Mouse (Mus musculus) MEL (cell line): ENCODE results near the gene Ptma. TPM values are rescaled to one million over a fixed set of nuclear protein-coding genes. Genes with fewer than 3 reads are reported as not detected.
"Not testable (repeated sequence)": the region's sequence is repeated elsewhere in the genome, so short reads cannot be mapped to it uniquely, and the experiment has no call there.

Source experiments
- DNase-seq: peaks from one replicate; pipeline ENCODE4 v3.0.0; 2011; ENCODE audit warnings: low read depth, low spot score
- H3K27ac ChIP-seq: 2 replicates; pipeline ENCODE4 v1.5.1; 2012; ENCODE audit warnings: low read depth, mild to moderate bottlenecking, control low read depth, low read length, moderate library complexity; ENCODE audit not compliant: control insufficient read depth
- H3K27me3 ChIP-seq, 2 experiments: fragments of 150-350 bp in 1 of 2; sonication (generic) in 1 of 2; 2 replicates each; pipeline ENCODE4 v1.6.1; 2012; ENCODE audit warnings: low read length in 2 of 2, mild to moderate bottlenecking in 2 of 2, improper control_type of control experiment in 1 of 2, moderate library complexity in 1 of 2; ENCODE audit not compliant: insufficient read depth in 2 of 2, control insufficient read depth in 1 of 2
- H3K36me3 ChIP-seq, 2 experiments: 2 replicates each; pipeline ENCODE4 v1.6.1; 2012 to 2014; ENCODE audit warnings: low read length in 2 of 2, improper control_type of control experiment in 1 of 2, inconsistent platforms in 1 of 2, mild to moderate bottlenecking in 1 of 2; ENCODE audit not compliant: insufficient read depth in 2 of 2, control insufficient read depth in 1 of 2
- H3K4me1 ChIP-seq, 2 experiments: fragments of 150-350 bp in 1 of 2; sonication (generic) in 1 of 2; 2 replicates each; pipeline ENCODE4 v1.6.1; 2012; ENCODE audit warnings: low read length in 2 of 2, improper control_type of control experiment in 1 of 2, mild to moderate bottlenecking in 1 of 2; ENCODE audit not compliant: insufficient read depth in 2 of 2, control insufficient read depth in 1 of 2
- H3K4me3 ChIP-seq, 2 experiments: fragments of 150-350 bp in 1 of 2; sonication (generic) in 1 of 2; 2 replicates each; pipeline ENCODE4 v1.5.1; 2012; ENCODE audit warnings: low read depth in 2 of 2, low read length in 2 of 2, mild to moderate bottlenecking in 2 of 2, moderate library complexity in 2 of 2, control low read depth in 1 of 2, improper control_type of control experiment in 1 of 2; ENCODE audit not compliant: control insufficient read depth in 1 of 2, insufficient read depth in 1 of 2
- H3K79me2 ChIP-seq: 2 replicates; pipeline ENCODE4 v1.6.1; 2012; ENCODE audit warnings: mild to moderate bottlenecking, low read length, moderate library complexity; ENCODE audit not compliant: control insufficient read depth, poor library complexity, insufficient read depth
- H3K9ac ChIP-seq: 2 replicates; pipeline ENCODE4 v1.6.1; 2012; ENCODE audit warnings: low read depth, mild to moderate bottlenecking, control low read depth, low read length, moderate library complexity; ENCODE audit not compliant: control insufficient read depth, poor library complexity, severe bottlenecking
- H3K9me3 ChIP-seq: fragments of 150-350 bp; sonication (generic); replicated peaks from 2 replicates; pipeline ENCODE4 v1.6.1; 2012; ENCODE audit warnings: mild to moderate bottlenecking, low read length, improper control_type of control experiment, moderate library complexity; ENCODE audit not compliant: insufficient read depth
- BHLHE40 ChIP-seq: IDR thresholded peaks from 2 replicates; pipeline ENCODE4 v1.6.1; 2012; ENCODE audit warnings: low read depth, mild to moderate bottlenecking, inconsistent platforms, low read length, improper control_type of control experiment, borderline replicate concordance
- CHD1 ChIP-seq: IDR thresholded peaks from 2 replicates; pipeline ENCODE4 v1.6.1; 2012; ENCODE audit warnings: low read depth, mild to moderate bottlenecking, inconsistent platforms, low read length, improper control_type of control experiment
- CHD2 ChIP-seq: IDR thresholded peaks from 2 replicates; pipeline ENCODE4 v1.6.1; 2011; ENCODE audit warnings: low read length, improper control_type of control experiment
- E2F4 ChIP-seq: IDR thresholded peaks from 2 replicates; pipeline ENCODE4 v1.6.1; 2011; ENCODE audit warnings: low read depth, low read length, improper control_type of control experiment, borderline replicate concordance
- ELF1 ChIP-seq: IDR thresholded peaks from 2 replicates; pipeline ENCODE4 v1.6.1; 2014; ENCODE audit warnings: low read depth, mild to moderate bottlenecking, inconsistent platforms, low read length, improper control_type of control experiment, moderate library complexity
- EP300 ChIP-seq, 2 experiments: IDR thresholded peaks; 2 replicates each; pipeline ENCODE4 v1.6.1; 2011; ENCODE audit warnings: improper control_type of control experiment in 2 of 2, low read length in 2 of 2, low read depth in 1 of 2, mild to moderate bottlenecking in 1 of 2
- ETS1 ChIP-seq: IDR thresholded peaks from 2 replicates; pipeline ENCODE4 v1.6.1; 2012; ENCODE audit warnings: low read depth, mild to moderate bottlenecking, inconsistent platforms, low read length, improper control_type of control experiment, moderate library complexity
- GATA1 ChIP-seq: IDR thresholded peaks from 2 replicates; pipeline ENCODE4 v1.6.1; 2011; ENCODE audit warnings: low read depth, low read length, improper control_type of control experiment
- MAX ChIP-seq: IDR thresholded peaks from 2 replicates; pipeline ENCODE4 v1.6.1; 2011; ENCODE audit warnings: low read length, improper control_type of control experiment
- MEF2A ChIP-seq: IDR thresholded peaks from 2 replicates; pipeline ENCODE4 v1.6.1; 2014; ENCODE audit warnings: low read depth, mild to moderate bottlenecking, inconsistent platforms, low read length, improper control_type of control experiment; ENCODE audit not compliant: poor library complexity, insufficient replicate concordance, severe bottlenecking; ENCODE audit errors: extremely low read depth
- MYC ChIP-seq: IDR thresholded peaks from 2 replicates; pipeline ENCODE4 v1.6.1; 2011; ENCODE audit warnings: low read depth, mild to moderate bottlenecking, low read length, improper control_type of control experiment, moderate library complexity
- NELFE ChIP-seq: IDR thresholded peaks from 2 replicates; pipeline ENCODE4 v1.6.1; 2011; ENCODE audit warnings: low read depth, low read length, improper control_type of control experiment
- NRF1 ChIP-seq: IDR thresholded peaks from 2 replicates; pipeline ENCODE4 v1.6.1; 2014; ENCODE audit warnings: low read depth, mild to moderate bottlenecking, inconsistent platforms, low read length, improper control_type of control experiment, moderate library complexity; ENCODE audit not compliant: poor library complexity, insufficient read depth, severe bottlenecking
- POLR2A ChIP-seq, 2 experiments: IDR thresholded peaks; 2 replicates each; pipeline ENCODE4 v1.6.1; 2011 to 2012; ENCODE audit warnings: low read length in 2 of 2, mild to moderate bottlenecking in 2 of 2, control low read depth in 1 of 2, improper control_type of control experiment in 1 of 2, low read depth in 1 of 2, moderate library complexity in 1 of 2; ENCODE audit not compliant: control insufficient read depth in 1 of 2, insufficient read depth in 1 of 2, poor library complexity in 1 of 2
- POLR2AphosphoS2 ChIP-seq: IDR thresholded peaks from 2 replicates; pipeline ENCODE4 v1.6.1; 2011; ENCODE audit warnings: low read length, improper control_type of control experiment
- RAD21 ChIP-seq: IDR thresholded peaks from 2 replicates; pipeline ENCODE4 v1.6.1; 2011; ENCODE audit warnings: mild to moderate bottlenecking, low read depth, low read length, improper control_type of control experiment
- RCOR1 ChIP-seq: IDR thresholded peaks from 2 replicates; pipeline ENCODE4 v1.6.1; 2012; ENCODE audit warnings: low read depth, mild to moderate bottlenecking, inconsistent platforms, low read length, improper control_type of control experiment
- SIN3A ChIP-seq: IDR thresholded peaks from 2 replicates; pipeline ENCODE4 v1.6.1; 2012; ENCODE audit warnings: low read length, improper control_type of control experiment, inconsistent platforms
- SMC3 ChIP-seq: IDR thresholded peaks from 2 replicates; pipeline ENCODE4 v1.6.1; 2011; ENCODE audit warnings: low read depth, low read length, improper control_type of control experiment
- UBTF ChIP-seq: IDR thresholded peaks from 2 replicates; pipeline ENCODE4 v1.6.1; 2012; ENCODE audit warnings: low read depth, mild to moderate bottlenecking, inconsistent platforms, low read length, improper control_type of control experiment, moderate library complexity, borderline replicate concordance; ENCODE audit not compliant: insufficient read depth
- USF1 ChIP-seq: IDR thresholded peaks from 2 replicates; pipeline ENCODE4 v1.6.1; 2014; ENCODE audit warnings: low read depth, mild to moderate bottlenecking, inconsistent platforms, low read length, improper control_type of control experiment, moderate library complexity
- polyA plus RNA-seq, 2 experiments: library from polyadenylated mRNA; stranded (reverse) in 1 of 2; unstranded in 1 of 2; fragments of >175 nt in 1 of 2; fragments of >200 nt in 1 of 2; gene quantifications; 2 replicates each; pipeline versions ENCODE4 v1.2.1 to v1.2.4; 2012; ENCODE audit warnings: low replicate concordance in 2 of 2, low read depth in 1 of 2; ENCODE audit not compliant: insufficient read length in 2 of 2, insufficient read depth in 1 of 2, missing spikeins in 1 of 2
- total RNA-seq: library from RNA; depleted of rRNA; stranded (reverse); fragments of 300-350 nt; gene quantifications from 2 replicates; pipeline ENCODE4 v1.2.3, GENCODE M21; 2012

Ptma gene
- total and polyA plus RNA-seq, 3 experiments, result 2,419 to 4,891 (median 3,309) TPM

- Histone ChIP-seq H3K27ac (no peak overlapping the region), H3K4me1 (peaks cover 12 to 24% of the 10 kb centered on the region in 2 experiments), H3K9me3 (no peaks in the 10 kb centered on the region), H3K4me3 (no peak overlapping the region), H3K79me2 (peaks cover 2% of the 10 kb centered on the region), H3K9ac (no peak overlapping the region), H3K36me3 (peaks cover 0 to 18% of the 10 kb centered on the region in 2 experiments; a peak in 2 of 4 replicates), H3K27me3 (no peaks in the 10 kb centered on the region)
- TF ChIP-seq CHD2, result no peak
- TF ChIP-seq UBTF, result no peak
- TF ChIP-seq ETS1, result no peak
- TF ChIP-seq NELFE, result no peak
- no peak for TF ChIP-seq ELF1
- no peak for TF ChIP-seq SIN3A
- DNase-seq, result no peak
These were observed 43.8 kb upstream of the Ptma start for GRCm38 (mm10) chr1:86482761-86483160.

- peaks cover 3 to 18% of the 10 kb centered on the region in 2 experiments; a peak in 2 of 4 replicates for H3K4me1 ChIP-seq
- no peak for TF ChIP-seq USF1
- no peak for TF ChIP-seq MEF2A
- TF ChIP-seq MYC, result no peak
- TF ChIP-seq EP300 (IDR thresholded peaks at IDR 0.05; ENCODE audit: low read depth in 1 of 2, low read length in 2 of 2), result no peak
- TF ChIP-seq RAD21, result no peak
- TF ChIP-seq ETS1, result no peak
- TF ChIP-seq NELFE, result no peak
- TF ChIP-seq E2F4, result no peak
- no peak for TF ChIP-seq UBTF
- TF ChIP-seq NRF1, result no peak
- TF ChIP-seq POLR2A (IDR thresholded peaks at IDR 0.05; ENCODE audit: control insufficient read depth in 1 of 2, insufficient read depth in 1 of 2, low read depth in 1 of 2, low read length in 2 of 2, poor library complexity in 1 of 2), result no peak
- TF ChIP-seq GATA1, result no peak
- TF ChIP-seq MAX, result no peak
- TF ChIP-seq BHLHE40, result no peak
- no peak for TF ChIP-seq SMC3
- TF ChIP-seq RCOR1, result no peak
- no peak for TF ChIP-seq CHD1
- no peak for TF ChIP-seq POLR2AphosphoS2
- no peak overlapping the region for H3K9ac ChIP-seq
- no peak for DNase-seq
- H3K27me3 ChIP-seq, result no peaks in the 10 kb centered on the region
- H3K27ac ChIP-seq, result no peak overlapping the region
- H3K36me3 ChIP-seq, result peaks cover 0 to 9% of the 10 kb centered on the region in 2 experiments; a peak in 2 of 4 replicates
- no peak overlapping the region for H3K4me3 ChIP-seq
- no peaks in the 10 kb centered on the region for H3K9me3 ChIP-seq
- H3K79me2 ChIP-seq, result peaks cover 13% of the 10 kb centered on the region
These were observed 41.2 kb upstream of the Ptma start for GRCm38 (mm10) chr1:86485346-86485745.

- H3K4me1 ChIP-seq, result peaks cover 3 to 16% of the 10 kb centered on the region in 2 experiments; a peak in 2 of 4 replicates
- not testable (repeated sequence) for H3K9ac ChIP-seq, H3K27me3 ChIP-seq, DNase-seq, H3K27ac ChIP-seq, H3K9me3 ChIP-seq, H3K36me3 ChIP-seq, H3K4me3 ChIP-seq
- peaks cover 13% of the 10 kb centered on the region for H3K79me2 ChIP-seq
These were observed 40.7 kb upstream of the Ptma start for GRCm38 (mm10) chr1:86485858-86486257.
